Mouse (Mus musculus) heart, adult 11 months (tissue): ENCODE data around the gene Ptpn6.

Source experiments
- DNase-seq: peaks from one replicate; pipeline ENCODE4 v3.0.0; 2022

Ptpn6 gene

DNA sequence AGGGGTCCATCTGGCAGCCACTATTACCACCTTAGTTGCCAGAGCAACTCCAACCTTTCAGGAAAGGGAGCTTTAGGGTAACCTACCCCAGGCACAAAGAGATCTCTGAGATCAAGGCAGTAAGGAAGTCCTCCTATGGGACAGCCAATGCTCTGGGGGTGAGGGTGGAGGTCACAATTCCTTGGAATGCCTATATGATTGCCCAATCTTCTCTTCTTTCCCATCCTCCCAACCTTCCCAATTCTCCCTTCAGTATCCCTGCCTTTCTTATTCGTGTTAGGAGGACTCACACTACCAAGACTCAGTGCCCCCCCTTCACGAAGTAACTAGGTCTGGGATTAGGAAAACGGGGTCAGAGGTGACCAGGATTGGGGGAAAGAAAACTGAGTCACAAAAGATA, 16.8 kb upstream of the Ptpn6 start:
- DNase-seq: peak; percentile 92

DNA sequence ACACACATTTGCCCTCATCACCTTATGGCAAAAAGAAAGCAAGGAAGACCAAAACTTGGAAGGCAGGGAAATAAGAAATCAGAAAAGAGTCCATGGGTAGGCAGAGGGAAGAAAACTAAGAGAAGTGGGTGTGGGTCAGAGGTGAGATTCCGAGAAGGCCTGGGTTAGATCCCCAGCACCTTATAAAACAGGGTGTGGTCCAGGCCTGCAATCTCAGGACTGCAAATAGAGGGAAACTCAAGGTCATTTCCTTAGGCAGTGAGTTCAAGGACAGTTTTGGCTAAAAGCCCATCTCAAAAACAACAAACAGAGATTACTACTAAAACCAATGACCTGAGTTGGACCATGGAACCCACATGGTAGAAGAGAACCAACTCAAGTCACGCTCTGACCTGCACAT, 15.3 kb upstream of the Ptpn6 start:
- DNase-seq: no peak

DNA sequence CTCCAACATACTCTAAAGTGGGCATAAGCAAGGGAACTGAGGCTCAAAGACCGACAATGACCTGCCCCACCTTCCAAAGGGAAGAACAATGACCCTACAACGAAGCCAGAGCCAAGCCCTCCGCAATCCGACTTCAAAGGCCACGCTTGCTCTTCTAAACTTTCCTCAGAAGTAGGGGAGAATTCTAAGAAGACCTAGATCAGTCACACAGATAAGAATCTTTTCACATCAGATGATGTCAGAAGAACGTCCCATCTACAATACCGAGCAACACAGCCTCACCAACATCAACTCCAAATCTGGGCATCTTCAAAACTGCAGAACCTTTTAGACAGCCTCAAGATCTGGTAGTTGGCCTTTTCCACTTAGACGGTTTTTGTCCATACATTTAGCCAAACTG, 11.9 kb upstream of the Ptpn6 start:
- DNase-seq: no peak

DNA sequence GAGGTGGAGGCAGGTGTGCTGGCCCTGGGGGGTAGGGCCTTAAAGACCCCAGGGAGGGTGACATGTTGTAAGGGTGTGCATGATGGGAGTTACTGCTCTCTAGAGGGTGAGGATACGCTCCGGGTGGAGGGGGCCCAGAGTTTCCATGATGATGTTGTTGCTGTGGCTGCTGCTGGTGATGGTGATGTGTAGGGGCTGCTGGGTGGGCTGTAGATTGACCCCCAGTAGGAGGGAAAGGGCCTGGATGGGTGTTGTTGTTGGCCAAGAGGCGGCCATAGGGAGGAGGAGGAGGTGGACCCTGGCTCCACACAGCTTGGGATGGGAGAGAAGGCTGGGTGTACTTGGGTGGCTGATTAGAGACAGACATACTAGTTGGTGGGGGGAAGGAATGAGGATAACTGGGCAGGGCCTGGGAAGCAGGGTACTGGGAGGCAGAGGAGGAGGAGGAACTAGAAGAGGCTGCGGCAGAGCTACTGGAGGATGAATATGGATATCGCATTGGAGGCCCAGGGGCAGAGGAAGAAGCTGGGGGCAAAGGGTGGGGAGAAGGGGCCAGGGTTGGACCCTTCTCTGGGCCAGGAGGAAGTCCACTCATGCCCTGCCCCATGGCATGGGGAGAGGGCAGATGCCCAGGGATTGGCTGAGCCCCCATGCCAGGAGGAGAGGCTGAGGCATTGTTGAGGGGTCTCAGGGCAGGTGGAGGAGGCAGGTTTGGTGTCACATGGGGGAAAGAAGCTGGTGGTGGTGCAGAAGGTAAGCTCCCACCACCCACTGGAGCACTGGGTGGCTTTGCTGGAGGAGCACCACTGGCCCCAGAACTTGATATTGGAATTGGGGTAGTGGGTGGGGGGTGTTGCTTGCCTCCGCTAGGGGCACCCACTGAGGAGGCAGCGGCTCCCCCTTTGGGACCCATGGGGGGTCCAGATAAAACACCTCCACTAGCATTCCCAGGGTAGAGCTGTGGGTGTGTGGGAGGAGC, 8.4 kb upstream of the Ptpn6 start:
- DNase-seq: peak; percentile 95

DNA sequence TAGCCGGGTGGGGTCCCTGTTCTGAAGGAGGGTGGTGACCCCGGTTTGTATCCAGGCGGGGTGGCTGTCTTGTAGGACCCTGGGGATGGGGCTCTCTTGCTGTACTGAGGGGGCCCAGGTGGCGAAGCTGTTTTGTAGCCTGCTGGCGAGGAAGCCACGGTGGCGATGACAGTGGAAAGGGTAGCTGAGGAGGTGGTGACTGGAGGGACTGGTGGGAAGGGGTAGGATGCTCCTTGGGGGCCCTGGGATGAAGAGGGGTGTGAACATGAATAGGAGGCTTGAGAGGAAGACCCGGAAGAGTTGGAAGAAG, 7.7 kb upstream of the Ptpn6 start:
- no peak for DNase-seq

DNA sequence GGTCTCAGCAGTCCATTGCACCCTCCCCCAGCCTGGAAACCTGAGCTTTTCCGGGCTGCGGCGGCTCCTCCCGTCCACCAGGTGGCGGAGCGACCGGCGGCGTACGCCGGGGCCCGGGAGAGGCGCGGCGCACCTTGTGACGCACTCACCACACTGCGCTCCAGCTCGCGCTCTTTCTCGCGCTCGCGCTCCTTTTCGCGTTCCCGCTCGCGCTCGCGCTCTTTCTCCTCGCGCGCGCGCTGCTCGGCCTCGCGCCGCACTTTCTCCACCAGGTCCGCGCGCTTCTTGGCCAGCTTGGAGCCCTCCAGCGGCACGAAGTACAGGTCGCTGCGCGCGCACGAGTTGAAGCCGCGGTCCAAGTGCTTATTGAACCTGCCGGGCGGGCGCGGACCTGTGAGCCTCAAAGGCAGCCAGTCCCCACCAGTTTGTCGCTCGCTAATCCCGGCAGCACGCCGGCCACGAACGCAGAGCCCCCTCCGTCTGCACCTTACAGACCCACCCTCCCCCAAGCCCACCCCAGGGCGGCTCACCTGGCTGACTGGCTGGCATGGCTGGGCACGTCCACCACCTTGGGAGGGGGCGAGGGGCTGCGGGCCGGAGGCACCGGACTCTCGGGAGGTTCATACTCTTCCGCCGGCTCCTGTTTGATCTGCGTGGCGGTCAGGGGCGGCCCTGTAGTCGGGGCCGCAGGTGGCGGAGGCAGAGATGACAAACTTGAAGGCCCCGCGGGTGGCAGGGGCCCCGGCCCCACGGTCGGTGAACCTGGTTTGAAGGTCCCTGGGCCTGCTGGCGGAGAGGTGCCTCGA, 7.2 kb upstream of the Ptpn6 start:
- peak; percentile 99 for DNase-seq

DNA sequence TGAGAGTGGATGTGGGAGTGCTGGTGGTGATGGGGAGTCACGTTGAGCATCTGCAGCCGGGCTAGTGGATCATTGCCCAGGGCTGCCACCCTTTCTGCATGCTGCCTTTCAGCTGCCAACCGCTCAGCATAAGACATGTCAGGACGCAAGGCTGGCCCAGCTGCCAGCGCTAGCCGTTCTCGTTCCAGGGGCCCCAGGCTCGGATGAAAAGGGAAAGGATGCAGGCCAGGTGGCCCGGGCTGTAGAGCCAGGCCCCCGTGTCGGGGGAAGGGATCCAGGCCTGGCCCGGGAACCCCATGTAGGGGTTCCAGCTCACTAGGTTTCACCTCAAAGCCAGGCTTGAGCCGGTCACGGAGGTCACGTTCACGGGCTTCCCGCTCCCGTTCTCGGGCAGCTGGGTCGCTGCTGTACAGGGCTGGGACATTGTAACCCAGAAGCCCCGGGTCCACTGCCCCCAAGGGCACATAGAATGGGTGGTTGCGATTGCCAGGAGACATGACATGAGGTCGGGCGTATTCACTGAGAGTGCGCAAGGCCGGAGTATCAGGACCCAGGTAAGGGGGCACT, 6.3 kb upstream of the Ptpn6 start:
- no peak for DNase-seq

DNA sequence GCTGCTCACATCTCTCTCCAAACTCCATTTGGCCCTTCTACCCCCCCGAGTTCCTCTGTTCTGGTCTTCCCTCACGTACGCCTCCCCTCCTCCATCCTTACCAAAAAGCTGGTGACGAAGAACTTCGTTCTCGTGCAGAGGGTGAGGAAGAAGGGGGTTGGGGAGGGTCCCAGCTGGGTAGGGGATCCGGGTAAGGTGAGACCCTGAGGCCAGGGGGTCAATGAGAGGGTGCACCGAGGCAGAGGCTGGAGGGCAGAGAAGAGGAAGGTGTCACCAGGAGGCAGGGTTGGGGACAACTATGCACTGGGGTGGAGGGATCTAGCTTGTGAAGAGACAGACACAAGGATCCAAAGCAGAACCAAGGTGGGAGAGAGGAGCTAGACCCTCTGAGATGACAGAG, 5.1 kb upstream of the Ptpn6 start:
- peak; percentile 94 for DNase-seq

DNA sequence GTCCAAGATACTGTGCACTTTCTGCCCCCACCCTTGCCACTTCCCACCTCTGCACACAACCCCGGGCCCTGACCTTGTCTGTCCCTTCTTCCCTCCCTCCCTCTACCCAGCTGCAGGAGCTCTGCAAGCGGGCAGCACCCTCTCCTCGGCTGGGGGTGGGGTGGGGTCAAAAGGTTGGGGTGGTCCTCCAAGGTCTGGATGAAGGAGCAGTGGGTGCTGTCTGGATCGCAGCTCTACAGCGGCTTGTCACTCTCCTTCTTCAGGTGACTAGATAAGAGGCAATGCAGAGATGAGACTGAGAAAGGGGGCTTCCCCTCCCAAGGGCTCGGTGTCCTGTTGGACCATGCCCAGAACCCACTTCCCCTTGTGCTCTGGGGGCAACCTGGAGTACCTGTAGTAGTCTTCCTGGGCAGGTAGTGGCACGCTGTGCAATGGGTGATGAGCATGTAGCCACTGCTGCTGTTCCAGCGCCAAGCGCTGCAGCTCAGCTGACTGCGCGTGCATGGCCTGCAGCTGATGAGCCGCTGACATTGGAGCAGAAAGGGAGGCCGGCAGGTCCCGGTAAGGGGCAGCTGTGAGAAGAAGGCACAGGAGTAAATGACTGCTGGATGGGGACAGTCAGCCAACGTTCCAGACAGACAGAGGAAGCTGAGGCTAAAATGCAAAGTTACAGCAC, 4.5 kb upstream of the Ptpn6 start:
- peak; percentile 94 for DNase-seq

DNA sequence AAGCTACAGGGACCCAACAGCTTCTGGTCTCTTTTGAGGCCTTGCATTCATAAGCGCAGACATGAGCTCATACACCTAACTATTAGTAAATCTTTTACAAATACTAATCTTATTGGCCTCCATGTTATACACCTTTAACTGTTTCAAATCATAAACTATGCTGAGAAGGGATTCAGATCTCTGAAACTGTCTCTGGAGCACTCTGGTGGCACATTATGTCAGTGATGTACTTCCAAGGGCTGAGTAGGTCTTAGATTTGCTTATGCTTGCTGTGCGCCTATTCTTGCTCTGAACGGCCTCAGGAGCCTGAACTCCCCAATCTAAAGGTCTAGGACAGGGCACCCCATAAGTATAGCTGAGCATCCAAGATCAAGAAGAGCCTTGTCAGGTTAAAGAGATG, 3.3 kb upstream of the Ptpn6 start:
- no peak for DNase-seq

DNA sequence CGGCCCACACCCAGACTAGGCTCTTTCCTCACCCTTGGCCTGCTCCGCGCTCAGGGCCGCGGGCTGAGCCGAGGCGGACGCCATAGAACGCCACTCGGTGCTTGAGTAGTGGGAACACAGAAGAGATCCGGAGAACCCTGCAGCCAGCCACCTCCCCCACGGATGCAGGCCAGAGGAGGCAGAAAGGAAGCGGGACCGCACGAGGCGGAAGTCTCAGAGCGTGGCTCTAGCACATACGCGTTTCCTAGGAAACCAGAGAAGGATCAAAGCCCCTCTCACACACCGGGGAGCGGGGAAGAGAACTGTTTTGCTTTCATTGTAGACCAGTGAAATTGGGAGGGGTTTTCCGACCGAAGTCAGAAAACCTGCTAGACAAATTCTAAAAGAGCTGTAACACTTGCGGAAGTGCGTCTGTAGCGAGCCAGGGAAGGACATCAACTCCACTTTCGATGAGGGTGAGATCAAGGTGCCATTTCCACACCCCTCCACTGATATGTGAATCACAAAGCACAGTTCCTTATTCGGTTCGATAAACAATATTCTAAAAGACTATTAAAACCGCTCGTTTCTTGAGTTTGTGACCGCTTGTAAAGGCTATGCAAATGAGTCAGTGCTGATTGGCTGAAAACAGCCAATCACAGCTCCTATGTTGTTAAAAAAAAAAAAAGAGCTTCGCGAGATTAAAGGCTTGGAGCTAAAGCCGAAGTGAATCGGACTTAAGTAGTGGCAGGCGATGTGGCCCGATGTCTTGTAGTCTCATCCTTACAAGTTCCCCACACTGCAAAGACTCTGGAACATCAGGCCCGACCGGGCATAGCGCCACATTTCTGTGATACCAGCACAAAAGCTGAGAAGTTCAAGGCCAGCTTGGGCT, 2.6 kb upstream of the Ptpn6 start, which contains the start of gene Grcc10:
TSS of gene Grcc10 (minus strand) at position 487 of the 874 bp plus-strand sequence.
- peak; percentile 99 for DNase-seq

DNA sequence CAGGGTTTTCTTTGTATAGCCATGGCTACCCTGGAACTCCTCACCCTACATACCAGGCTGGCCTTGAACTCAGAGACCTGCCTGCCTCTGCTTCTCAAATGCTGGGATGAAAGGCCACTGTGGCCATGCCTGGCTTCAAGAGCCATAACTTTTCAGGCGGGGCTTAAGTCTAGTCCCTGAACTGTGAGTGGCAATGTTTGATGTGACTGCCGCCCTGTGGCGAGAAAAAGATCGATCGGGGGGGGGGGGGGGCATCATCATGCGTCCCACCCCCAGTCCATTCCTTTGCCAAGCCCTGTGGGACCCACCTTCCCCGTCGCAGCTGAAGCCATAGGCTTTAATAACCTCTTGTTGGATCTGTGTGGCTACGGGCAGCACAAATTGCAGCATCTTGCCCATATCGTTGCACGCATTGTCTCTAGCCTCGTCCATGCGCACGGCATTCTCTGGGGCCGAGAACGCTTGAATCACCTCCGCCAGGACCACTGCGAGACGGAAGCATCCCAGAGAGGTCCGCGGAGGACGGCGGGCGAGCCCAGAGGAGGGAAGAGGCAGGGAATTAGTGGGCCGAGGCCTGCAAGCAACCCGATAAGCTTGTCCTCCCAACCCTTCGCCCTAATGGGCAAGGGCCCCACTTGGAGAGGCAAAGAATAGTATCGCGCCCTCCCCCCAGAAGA, 1.8 kb upstream of the Ptpn6 start:
- peak; percentile 97 for DNase-seq

DNA sequence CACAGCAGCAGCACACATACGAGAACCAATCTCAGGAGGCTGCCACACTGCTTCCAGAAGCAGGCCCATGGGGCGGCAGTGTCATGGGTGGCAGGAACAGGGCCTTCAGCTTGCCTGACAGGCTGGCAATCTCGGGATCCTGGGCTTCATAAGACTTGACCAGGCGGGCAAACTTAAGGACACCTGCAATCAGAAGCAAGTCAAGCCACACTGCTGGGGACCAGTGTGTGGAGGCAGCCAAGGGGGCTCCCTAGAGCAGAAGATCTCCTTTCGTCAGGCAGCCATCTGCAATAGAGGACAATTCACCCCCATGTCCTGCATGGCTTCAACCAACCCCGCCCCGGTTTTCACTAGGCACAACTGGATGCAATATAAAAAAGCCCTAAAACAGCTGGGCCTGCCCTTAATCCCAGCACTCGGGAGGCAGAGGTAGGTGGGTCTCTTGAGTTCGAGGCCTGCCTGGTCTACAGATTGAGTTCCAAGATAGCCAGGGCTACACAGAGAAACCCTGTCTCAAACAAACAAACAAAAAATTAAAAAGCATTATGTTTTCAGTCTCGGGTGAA, 800 bp upstream of the Ptpn6 start:
- peak; percentile 92 for DNase-seq

DNA sequence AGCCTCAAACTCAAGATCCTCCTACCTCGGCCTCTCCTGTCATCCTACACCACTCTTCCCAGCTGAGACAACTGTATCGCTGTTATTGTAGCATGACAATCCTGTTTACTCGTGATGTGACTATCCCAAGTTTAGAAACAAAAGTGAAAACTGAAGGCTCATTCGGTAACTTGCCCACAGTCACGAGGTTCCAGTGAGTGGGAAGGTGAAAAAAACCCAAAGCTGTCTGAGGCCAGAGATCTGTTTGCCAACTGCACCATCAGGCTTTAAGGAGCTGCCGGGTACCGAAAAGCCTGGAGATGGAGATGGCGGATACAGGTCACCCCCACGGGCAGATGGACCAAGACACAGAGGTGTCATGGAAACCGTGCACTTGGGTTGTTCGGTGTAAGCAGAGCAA, 1.5 kb downstream of the Ptpn6 start:
- no peak for DNase-seq

DNA sequence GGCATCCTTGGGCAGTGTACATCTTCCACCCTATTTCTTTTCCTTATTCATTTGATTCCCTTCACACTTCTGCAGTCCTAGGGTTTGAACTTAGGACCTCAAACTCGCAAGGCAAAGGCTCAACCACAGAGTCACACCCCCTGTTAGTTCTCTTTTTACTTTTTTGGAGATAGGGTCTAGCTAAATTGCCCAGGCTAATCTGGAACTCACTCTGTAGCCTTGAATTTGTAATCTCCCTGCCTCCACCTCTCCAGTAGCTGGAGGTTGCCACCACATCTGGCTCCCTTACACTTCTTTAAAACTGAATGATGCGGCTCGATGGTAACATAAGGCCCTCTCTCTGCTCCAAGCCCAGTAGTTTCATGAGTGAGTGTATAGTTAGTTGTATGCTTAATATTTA, 4.1 kb downstream of the Ptpn6 start:
- DNase-seq: no peak

DNA sequence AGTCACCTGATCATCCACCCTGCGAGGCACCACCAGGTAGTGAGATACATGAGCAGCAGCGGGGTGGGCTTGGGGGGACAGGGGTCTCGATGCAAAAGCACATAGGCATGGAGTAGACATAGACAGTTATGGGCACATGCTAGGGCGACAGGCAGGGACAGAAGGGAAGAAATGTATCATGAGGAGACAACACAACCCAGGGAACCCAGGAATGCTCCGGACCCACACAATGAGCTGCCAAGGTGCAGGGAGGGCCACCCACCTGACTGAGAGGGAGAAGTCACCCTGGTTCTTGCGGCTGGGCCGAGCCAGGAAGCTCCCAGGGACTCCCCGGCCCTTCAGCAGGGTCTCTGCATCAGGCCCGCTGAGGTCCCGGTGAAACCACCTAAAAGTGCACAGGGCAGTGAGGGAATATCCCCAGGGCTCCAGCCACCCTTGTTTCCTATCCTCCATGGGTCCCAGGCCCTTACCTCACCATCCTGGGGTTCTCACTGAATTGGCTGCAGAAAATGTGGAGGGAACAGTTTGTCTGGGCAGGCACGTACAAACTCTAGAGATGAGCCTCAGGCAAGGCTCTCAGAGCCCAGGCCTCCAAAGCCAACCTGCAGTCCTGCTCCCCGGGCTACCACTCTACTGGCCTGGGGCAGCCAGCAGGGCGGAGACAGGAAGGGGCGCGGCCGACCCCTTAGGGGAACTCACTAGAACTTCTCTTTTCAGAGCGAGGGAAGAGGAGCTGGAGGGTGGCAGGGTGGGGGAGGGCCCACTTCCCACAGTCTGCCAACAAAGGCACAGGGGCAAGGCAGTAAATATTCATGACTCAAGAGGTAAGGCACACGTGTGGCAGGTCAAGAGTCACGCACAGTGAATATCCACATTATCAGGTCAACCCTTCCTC, 5.8 kb downstream of the Ptpn6 start:
- peak; percentile 98 for DNase-seq

DNA sequence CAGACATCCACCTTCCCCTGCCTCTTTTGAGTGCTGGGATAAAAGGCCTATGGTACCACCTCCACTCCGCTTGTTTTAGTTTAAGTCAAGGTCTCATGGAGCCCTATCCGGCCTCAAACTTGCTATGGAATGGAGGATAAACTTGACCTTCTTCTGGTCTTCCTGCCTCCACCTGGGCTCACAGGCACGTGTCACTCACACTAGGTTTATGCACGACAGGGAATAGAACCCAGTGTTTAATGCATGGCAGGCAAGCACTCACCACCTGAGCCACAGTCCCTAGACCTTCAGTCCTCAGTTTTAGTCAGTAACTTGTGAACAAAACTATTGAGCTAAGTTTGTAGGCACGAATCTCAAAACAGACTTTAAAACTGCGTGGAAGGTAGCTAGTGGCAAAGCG, 7.5 kb downstream of the Ptpn6 start:
- no peak for DNase-seq

DNA sequence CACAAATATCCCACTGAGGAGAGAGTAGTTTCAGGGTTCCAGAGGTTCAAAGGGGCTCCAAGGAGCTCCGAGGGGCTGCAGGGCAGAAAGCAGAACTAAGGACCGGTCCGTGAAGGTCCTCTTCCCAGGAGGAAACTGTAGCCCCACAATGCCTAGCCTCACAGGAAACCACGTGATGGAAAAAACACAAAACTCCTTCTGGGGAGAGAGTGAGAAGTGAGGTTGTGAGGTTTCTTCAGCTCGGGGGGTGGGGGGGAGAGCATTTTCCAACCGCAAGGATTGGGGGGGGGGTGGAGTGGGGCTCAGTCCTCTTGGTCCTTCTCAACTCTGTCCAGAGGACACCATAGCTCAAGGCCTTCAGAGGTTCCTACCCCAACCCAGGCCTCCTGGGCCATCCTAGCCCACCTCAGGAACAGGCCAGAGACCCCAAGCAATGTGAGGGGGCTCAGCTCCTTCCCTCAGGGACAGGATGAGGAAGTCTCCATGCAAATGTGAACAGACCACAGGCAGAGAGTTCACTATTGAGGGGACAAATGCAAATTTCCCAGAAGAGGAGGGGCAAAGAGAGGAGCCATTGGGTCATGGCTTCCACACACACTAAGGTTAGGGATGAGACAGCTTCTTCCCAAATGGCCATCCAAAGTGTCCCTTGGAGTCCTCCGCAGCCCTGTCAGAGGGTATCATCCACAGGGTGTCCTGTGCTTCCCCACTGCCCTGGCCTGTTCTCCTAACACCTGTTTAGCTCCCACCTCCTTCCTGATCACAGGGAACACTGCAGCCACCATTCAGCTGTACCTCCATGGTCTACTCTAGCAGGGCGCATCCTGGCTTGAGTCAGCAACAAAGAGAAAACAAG, 8.4 kb downstream of the Ptpn6 start:
- peak; percentile 96 for DNase-seq

DNA sequence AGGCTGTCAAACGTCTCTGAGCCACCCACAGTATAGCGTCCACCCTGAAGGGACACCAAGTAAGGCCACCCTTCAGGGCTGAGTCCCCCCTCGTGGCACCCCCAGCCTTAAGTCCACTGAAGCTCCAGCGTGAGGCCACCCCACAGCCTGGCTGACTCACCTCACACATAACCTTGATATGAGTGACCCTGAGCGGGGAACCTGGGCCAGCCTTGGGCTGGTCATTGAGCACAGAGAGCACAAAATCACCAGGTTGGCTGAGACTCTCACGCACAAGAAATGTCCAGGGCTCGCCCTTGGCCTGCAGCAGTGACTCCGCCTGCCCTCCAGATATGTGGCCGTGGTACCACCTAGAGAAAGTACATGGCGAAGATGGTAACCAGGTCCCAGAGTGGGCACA, 9.9 kb downstream of the Ptpn6 start:
- DNase-seq: no peak
